Mouse (Mus musculus) embryonic facial prominence, embryonic 10.5 days (tissue): Measurements from ENCODE around the gene Tesk2. TPM values are rescaled to one million over a fixed set of nuclear protein-coding genes. Genes with fewer than 3 reads are reported as not detected.
A peak's percentile ranks its signal among the peaks of the same experiment; 100 is the strongest.

ENCODE experiments used
- DNase-seq: peaks from one replicate; pipeline ENCODE4 v3.0.0-alpha.2; 2017; ENCODE audit warnings: low spot score
- H3K27ac ChIP-seq: fragments of 300-500 bp; sonication (generic); replicated peaks from 2 replicates; pipeline ENCODE4 v1.5.1; 2016; ENCODE audit warnings: mild to moderate bottlenecking
- H3K27me3 ChIP-seq: fragments of 300-500 bp; sonication (generic); replicated peaks from 2 replicates; pipeline ENCODE4 v1.6.1; 2016; ENCODE audit warnings: low read depth, mild to moderate bottlenecking; ENCODE audit not compliant: poor library complexity, severe bottlenecking
- H3K36me3 ChIP-seq: fragments of 300-500 bp; sonication (generic); replicated peaks from 2 replicates; pipeline ENCODE4 v1.6.1; 2016; ENCODE audit warnings: mild to moderate bottlenecking, moderate library complexity
- H3K4me1 ChIP-seq: fragments of 300-500 bp; sonication (generic); 2 replicates; pipeline ENCODE4 v1.6.1; 2016
- H3K4me3 ChIP-seq: fragments of 300-500 bp; sonication (generic); 2 replicates; pipeline ENCODE4 v1.5.1; 2016; ENCODE audit warnings: mild to moderate bottlenecking, moderate library complexity
- H3K9me3 ChIP-seq: fragments of 300-500 bp; sonication (generic); 2 replicates; pipeline ENCODE4 v1.6.1; 2016; ENCODE audit warnings: mild to moderate bottlenecking
- WGBS: fragments of 180-500 bp; shearing (Covaris S2); methylation state at CpG from one replicate; pipeline ENCODE4 v1.1.7; 2016; 5-methylcytosine and 5-hydroxymethylcytosine counted together
- polyA plus RNA-seq: library from polyadenylated mRNA; unstranded; fragments of >200 nt; fragmentation: Nextera tagmentation; extraction: Ambion mirVana; gene quantifications from 2 replicates; pipeline ENCODE4 v1.2.1, GENCODE M21; 2016

Tesk2 gene
- polyA plus RNA-seq, 1 experiment from 2014 or later, result 9.7 TPM

DNA sequence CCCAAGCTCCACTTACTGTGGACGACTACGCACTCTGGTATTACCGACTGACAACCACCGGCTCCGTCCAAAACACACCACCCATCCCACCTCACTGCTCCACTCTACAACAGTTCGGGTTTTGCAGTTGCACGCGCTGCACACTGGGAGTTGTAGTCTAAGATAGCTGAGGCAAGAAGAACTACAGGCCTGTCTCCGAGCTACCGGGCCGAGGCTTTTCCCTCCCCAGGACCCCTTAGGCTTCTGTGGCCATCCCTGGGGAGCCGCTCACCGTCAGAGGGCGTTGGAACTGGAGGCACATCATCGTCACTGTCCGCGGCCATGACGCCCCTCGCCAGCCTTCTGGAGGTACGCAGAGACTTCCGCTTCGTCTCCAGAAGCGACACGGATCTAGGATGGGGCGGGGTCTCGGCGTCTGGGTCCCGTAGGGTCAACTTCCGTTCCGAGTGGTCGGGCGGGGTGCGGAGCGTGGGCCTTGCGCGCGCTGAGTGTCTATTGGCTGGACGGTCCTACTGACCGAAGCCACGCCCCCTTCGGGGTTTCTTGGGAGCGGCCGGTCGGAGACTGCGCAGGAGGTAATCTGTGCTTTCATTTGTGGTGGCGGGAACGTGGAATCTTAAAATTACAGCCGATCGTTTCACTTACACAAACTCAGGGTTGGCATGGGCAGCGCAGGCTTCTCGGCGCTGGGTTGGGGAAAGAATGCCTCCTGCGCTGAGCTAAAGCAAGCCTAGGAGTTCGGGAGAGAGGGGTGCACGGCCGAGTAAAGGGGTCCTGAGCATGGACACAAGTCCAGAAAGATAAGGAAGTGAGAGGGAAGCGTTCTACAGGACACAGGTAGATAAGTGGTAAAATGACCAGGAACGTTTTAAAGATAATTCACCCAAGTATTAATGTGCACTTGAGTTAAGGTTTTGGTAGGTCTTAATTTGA lies 86.7 kb downstream of the Tesk2 start, which contains the start of the genes Toe1 and Mutyh:
Gene Toe1 (minus strand): TSS at position 444 of the 933 bp plus-strand sequence.
Gene Mutyh (plus strand): TSS at position 527 of the 933 bp plus-strand sequence.
- Histone ChIP-seq H3K4me3 (peak within 1 kb of the TSS; percentile 90), H3K9me3 (no peaks in the 10 kb centered on the region), H3K27ac (peak within 1 kb of the TSS; percentile 97), H3K36me3 (peaks cover 49% of the 10 kb centered on the region), H3K4me1 (peaks cover 15% of the 10 kb centered on the region), H3K27me3 (no peaks in the 10 kb centered on the region)
- peak; percentile 99 for DNase-seq
- WGBS, result under 1% methylated on average over 58 of the region's 58 CpGs

DNA sequence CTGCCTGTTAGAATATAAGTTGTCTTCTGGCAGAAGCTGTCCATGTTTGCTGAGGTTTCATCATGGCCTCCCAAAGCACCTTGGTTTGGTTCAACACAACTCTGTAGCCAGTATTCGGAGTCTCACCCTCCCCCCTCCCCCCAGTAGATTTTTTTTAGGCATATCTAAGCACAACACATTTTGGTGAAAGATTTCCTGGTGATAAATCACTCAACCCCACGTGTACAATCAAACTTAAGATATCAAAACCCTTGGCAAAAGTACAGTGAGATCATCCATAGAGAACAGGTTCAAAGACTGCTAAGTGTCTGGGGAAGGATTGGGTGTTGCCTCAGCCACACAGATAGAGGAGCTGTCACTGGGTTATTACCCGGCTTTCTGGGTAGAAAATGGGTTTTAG lies 90.3 kb downstream of the Tesk2 start:
- Histone ChIP-seq H3K36me3 (peaks cover 38% of the 10 kb centered on the region), H3K4me3 (no peak overlapping the region), H3K27me3 (no peaks in the 10 kb centered on the region), H3K9me3 (no peaks in the 10 kb centered on the region), H3K27ac (no peak overlapping the region), H3K4me1 (peaks cover 15% of the 10 kb centered on the region)
- no peak for DNase-seq
- 86% methylated on average over 3 of the region's 3 CpGs for WGBS

DNA sequence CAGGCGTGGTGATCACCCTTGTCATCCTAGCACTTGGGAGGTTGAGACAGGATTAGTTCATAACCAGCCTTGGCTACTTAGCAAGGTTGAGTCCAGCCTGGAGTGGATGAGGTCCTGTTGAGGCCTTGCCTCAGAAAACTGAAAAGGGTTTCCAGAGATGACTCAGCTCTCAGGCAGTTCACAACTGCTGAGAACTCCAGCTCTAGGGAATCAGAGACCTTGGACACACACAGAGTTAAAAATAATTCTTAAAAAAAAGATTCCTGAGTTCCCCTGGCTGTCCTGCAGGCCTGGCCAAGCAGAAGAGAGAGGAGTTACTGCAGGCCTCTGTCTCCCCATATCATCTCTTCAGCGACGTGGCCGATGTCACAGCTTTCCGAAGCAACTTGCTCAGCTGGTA lies 94.5 kb downstream of the Tesk2 start:
- DNase-seq, result no peak
- H3K4me1 ChIP-seq, result peaks cover 2% of the 10 kb centered on the region
- peaks cover 70% of the 10 kb centered on the region for H3K36me3 ChIP-seq
- H3K4me3 ChIP-seq, result no peak overlapping the region
- H3K27me3 ChIP-seq, result peaks cover 17% of the 10 kb centered on the region
- WGBS, result 91% methylated on average over 5 of the region's 5 CpGs
- no peak overlapping the region for H3K27ac ChIP-seq
- H3K9me3 ChIP-seq, result no peaks in the 10 kb centered on the region

DNA sequence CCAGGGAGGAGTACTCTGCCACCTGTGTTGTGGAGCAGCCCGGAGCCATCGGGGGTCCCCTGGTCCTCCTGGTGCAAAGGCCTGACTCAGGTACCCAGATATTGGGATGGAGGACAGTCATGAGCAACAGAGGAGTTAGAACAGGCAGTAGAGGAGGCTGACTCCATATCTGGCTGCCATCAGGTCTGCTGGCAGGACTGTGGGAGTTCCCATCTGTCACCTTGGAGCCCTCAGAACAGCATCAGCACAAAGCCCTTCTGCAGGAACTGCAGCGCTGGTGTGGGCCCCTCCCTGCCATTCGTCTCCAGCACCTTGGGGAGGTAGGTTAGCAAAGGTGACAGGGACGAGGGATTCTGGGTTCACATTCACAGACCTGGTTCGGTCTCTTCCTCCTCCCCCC lies 96.7 kb downstream of the Tesk2 start:
- Histone ChIP-seq H3K4me1 (peaks cover 14% of the 10 kb centered on the region), H3K27me3 (peaks cover 33% of the 10 kb centered on the region), H3K27ac (no peak overlapping the region), H3K36me3 (peaks cover 59% of the 10 kb centered on the region), H3K4me3 (no peak overlapping the region), H3K9me3 (no peaks in the 10 kb centered on the region)
- no peak for DNase-seq
- WGBS, result 90% methylated on average over 6 of the region's 6 CpGs

DNA sequence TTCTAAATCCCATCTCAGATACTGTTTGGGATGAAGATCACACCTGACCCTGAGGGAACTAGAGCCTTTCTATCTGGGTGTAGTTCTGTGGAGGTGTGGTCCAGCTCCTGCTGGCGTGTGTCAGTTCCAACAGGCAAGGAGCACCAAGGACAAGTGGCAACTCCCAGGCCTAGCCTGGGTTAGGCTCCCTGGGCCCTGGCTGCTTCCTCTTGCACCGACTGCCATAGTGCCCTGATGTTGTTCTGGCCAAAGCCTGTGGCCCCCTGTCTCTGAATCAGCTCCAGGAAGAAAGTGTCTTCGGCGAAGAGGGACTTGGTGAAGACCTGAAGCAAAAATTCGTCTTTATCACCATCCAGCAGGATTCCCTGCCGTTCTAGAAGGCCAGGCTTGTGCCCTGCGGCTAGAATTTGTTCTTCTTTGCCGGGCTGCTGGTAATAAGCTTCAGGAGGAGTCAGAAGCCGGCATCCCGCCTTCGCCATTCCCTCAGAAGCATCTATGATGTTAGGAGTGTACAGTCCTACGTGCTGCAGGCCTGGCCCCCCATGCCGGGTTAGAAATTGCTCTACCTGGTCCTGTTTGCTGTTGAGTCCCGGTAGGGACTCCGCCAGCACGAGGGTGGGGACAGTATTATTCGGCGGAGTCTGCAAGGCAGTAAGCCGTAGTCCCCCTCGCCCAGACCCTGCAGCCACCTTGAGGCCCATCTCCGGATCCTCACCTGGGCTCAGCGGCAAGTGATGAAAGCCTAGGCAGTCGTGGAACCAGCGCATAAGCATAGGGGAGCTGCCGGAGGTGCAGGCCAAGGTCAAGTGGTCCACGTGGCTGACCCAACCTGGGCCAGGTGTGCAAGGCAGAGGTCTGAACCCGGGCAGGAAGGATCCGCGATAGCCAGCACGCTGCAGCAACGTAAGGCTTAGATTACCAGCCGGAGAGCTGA lies 99.5 kb downstream of the Tesk2 start:
- 17% methylated on average over 32 of the region's 32 CpGs for WGBS
- H3K27ac ChIP-seq, result peak overlapping the region; percentile 74; the same call in 1 of the 2 replicates

DNA sequence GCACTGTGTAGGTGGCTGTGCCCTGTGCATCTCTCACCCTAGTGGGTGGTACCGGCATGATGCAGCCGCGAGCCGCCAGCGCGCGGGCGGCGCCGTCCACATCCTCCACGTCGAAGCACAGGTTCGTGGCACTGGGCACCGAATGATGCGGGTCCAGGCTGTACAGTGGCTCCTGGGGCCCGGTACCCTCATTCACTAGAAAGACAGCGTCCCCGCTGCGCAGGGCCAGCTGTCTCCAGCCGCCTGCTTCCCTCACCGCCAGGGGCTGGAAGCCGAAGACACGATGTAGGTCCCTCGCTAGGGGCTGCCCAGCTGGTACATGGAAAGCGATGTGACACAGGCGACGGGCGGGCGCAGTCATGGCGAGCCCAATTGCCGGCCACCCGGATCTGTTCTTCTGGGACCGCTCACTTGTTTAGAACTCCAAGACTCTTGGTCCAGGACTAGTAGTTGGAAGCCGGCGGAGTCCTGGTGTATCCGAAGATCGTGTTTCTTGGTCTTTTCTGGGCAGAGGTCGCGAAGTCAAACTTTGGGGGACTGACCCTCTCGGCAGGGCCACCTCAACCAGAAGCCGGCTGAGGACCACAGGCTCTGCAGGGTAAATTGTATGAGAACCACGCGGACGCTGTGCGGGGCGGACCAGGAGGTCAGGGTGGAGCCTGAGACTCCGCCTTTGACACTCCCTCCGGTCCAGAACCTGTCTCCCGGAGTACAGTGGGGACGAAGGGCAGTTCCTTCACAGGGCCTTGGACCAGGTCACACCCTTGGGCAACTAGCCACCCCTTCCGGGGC lies 100.3 kb downstream of the Tesk2 start:
- peak overlapping the region; percentile 58 for H3K4me3 ChIP-seq
- H3K27ac ChIP-seq, result peak overlapping the region; percentile 74
- WGBS, result under 1% methylated on average over 51 of the region's 51 CpGs
- H3K27me3 ChIP-seq, result peaks cover 33% of the 10 kb centered on the region
- DNase-seq, result peak; percentile 79
- peaks cover 34% of the 10 kb centered on the region for H3K36me3 ChIP-seq
- H3K4me1 ChIP-seq, result peaks cover 28% of the 10 kb centered on the region
- H3K9me3 ChIP-seq, result no peaks in the 10 kb centered on the region

More for the DNA sequence above, 99.5 kb downstream of the Tesk2 start:
- Histone ChIP-seq H3K4me1 (peaks cover 26% of the 10 kb centered on the region), H3K36me3 (peaks cover 41% of the 10 kb centered on the region), H3K4me3 (peak overlapping the region; percentile 58), H3K9me3 (no peaks in the 10 kb centered on the region), H3K27me3 (peaks cover 33% of the 10 kb centered on the region)
- DNase-seq, result peak; percentile 16

DNA sequence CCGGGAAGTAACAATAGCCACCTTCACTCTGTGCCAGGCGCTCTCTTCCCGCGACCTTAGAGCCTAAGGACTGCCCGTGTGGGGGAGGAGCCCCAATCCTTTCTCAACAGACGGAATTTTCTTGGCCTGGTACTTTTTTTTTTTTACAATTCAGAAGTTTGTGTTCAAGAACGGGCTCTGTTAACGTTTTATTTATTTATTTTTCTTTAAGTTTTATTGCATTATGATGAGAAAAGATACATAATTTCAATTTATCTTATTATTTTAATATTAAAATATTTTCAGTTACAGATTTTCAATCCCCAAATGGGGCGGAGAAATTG lies 100.9 kb downstream of the Tesk2 start, which contains the start of gene Hpdl:
Gene Hpdl (minus strand): TSS at position 14 of the 323 bp plus-strand sequence.
- Histone ChIP-seq H3K36me3 (peaks cover 28% of the 10 kb centered on the region), H3K4me1 (peaks cover 28% of the 10 kb centered on the region), H3K4me3 (peak within 1 kb of the TSS; percentile 58), H3K27ac (peak within 1 kb of the TSS; percentile 74), H3K27me3 (peaks cover 33% of the 10 kb centered on the region), H3K9me3 (no peaks in the 10 kb centered on the region)
- WGBS, result 13% methylated on average over 9 of the region's 9 CpGs
- DNase-seq, result no peak

DNA sequence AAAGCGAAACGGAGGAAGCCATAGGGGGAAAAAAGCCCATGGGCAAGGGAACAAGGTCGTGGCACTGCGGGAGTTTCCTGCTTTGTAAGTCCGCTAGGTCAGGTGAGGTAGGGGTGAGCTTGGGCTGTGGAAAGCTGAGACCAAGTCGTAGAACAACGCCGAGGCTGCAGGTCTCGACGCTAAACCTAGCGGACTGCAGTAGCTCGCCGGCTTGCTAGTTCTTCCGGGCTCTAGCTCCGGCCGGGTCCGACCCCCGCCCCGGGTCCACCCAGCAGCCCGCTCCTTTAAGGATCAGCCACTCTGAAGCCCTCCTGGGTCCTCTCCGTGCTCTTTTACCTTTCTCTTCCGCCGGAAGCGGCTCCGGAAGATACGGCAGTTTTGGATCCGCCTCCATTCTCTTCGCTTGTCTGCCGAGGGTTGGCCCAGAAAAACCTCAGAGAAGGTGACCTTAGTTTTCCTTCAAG lies 103.8 kb downstream of the Tesk2 start:
- peak overlapping the region; percentile 66 for H3K4me3 ChIP-seq
- peak; percentile 77 for DNase-seq
- no peaks in the 10 kb centered on the region for H3K36me3 ChIP-seq
- WGBS, result 1% methylated on average over 29 of the region's 29 CpGs
- no peaks in the 10 kb centered on the region for H3K9me3 ChIP-seq
- H3K27me3 ChIP-seq, result peaks cover 23% of the 10 kb centered on the region
- H3K4me1 ChIP-seq, result peaks cover 31% of the 10 kb centered on the region
- peak overlapping the region; percentile 89 for H3K27ac ChIP-seq

DNA sequence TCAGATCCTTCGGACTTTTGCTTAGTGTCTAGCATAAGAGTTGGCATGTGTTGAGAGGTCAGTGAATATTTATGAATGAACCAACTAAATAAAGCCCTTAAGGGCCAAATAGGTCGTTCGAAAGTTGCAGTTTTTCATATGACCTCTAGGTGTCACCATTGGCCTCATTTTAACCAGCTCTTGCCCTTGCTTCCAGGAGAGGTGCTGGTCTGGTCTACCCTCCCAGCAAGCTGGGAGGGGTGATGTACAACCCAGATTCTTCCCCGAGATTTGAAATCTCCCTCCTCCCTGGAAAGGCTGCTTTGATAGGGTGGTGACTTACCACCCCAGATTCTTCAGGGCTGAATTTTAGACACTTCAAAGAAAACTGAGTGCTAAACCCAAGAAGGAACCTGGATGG lies 107.1 kb downstream of the Tesk2 start:
- WGBS, result 2% methylated on average over 4 of the region's 4 CpGs

DNA sequence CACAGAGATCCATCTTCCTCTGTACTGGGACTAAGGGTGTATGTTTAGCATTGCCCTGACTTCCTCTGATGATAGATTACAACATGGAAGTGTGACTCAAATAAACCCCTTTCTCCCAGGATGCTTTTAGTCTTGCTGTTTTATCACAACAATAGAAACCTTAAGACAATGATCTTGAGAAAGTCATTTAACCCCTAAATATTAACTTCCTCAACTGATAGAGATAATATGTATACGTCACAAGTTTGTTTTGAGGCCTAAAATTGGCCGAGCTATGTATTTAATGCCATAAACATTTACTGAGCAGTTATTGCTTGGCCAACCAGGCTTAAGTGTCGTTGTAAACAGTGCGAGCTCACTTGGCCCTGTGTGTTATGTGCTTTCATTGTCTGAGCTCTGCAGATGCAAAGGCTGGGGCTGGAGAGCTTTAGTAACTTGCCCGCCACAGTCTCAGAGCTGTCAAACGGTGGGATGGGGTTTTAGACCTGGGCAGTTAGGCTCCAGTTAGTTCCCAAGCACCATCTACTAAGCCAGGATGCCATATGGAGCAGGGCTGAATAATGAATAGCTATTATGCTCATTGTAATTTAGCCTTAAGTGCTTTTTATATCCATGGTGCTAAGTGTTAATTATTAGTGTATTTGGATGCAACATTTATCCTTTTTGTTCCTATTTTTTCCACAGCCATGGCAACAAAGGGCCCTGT lies 108.8 kb downstream of the Tesk2 start:
- Histone ChIP-seq H3K4me3 (no peak overlapping the region), H3K36me3 (no peaks in the 10 kb centered on the region), H3K27me3 (no peaks in the 10 kb centered on the region), H3K4me1 (peaks cover 21% of the 10 kb centered on the region), H3K27ac (peak overlapping the region; percentile 58), H3K9me3 (no peaks in the 10 kb centered on the region)
- DNase-seq, result no peak
- 64% methylated on average over 6 of the region's 6 CpGs for WGBS

More for the DNA sequence above, 107.1 kb downstream of the Tesk2 start:
- H3K27me3 ChIP-seq, result no peaks in the 10 kb centered on the region
- no peaks in the 10 kb centered on the region for H3K36me3 ChIP-seq
- no peak overlapping the region for H3K27ac ChIP-seq
- no peak overlapping the region for H3K4me3 ChIP-seq
- H3K9me3 ChIP-seq, result no peaks in the 10 kb centered on the region
- peaks cover 27% of the 10 kb centered on the region for H3K4me1 ChIP-seq
- DNase-seq, result peak; percentile 50

DNA sequence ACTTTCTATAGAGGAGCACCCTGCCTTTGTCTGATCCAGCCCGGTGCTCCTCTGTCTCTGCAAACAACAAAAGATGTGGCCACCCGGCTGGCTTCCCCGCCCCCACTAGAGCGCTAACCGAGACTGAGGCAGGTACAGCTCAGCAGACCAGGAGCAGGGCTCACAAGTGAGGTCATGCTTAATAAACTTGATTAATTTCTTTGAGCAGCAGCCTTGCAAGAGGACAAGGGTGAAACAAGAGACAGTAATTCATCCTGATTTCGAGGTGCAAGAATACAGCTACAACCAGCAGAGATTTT lies 109.3 kb downstream of the Tesk2 start:
- Histone ChIP-seq H3K9me3 (no peaks in the 10 kb centered on the region), H3K36me3 (no peaks in the 10 kb centered on the region), H3K4me1 (peaks cover 18% of the 10 kb centered on the region), H3K27me3 (no peaks in the 10 kb centered on the region), H3K4me3 (no peak overlapping the region), H3K27ac (peak overlapping the region; percentile 58)
- WGBS, result 17% methylated on average over 6 of the region's 6 CpGs
- DNase-seq, result peak; percentile 38
